In the genomic region with DNA sequence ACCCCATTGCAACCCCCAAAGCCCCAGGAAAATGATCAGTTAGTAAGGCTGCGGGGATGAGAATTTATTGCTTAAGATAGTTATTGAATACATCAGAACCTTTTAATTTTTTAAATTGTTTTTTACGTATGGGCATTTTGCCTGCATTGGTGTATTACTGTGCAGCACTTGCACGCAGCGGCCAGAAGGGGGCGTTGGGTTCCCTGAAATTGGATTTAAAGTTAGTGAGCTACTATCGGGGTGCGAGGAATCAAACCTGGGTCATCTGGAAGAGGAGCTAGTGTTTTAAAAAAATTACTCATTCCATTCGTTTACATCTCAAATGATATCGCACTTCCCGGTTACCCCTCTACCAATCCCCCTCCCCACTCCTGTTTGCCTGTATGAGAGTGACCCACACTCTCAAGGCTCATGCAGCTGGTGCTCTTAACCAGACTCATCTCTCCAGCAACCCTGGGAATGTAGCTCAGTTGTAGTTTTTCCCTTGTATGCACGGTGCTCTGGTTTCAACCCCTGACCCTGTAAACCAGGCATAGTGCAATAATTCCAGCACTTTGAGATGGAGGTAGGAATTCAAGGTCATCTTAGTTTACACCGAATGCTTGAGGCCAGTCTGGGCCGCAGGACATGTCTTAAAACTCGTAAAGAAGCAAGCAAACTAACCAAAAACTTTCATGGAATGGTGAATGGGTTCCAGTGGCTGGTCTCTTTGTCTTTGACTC, we compare ENCODE assay signal across 9 mouse cellular contexts. TPM values are rescaled to one million over a fixed set of nuclear protein-coding genes. Genes with fewer than 3 reads are reported as not detected.
DNase-seq lines count a peak whose midpoint lies in the region; ATAC-seq and TF ChIP-seq lines count a peak whose summit lies in the region.
"Had no signal": no experiment of that assay in that cellular context is flagged by ENCODE, and none has a peak within 500 bp of the region (broad histone marks: within the 10 kb centered on the region; RNA-seq: fewer than 3 reads in every experiment).

No protein-coding gene starts in this region.

- no peaks in the 10 kb centered on the region for H3K9me3 ChIP-seq in midbrain, postnatal 0 days (ENCODE audit: low read length)
- H3K9me3 ChIP-seq in midbrain, embryonic 10.5 days (replicated peaks) = no peaks in the 10 kb centered on the region
- H3K9me3 ChIP-seq in forebrain, embryonic 15.5 days = no peaks in the 10 kb centered on the region
- H3K9me3 ChIP-seq: midbrain, embryonic 13.5 days had no signal

- 61% methylated on average over 14 of the region's 14 CpGs for WGBS in midbrain, postnatal 0 days
- 57% methylated on average over 14 of the region's 14 CpGs for WGBS in midbrain, embryonic 10.5 days
- 61% methylated on average over 14 of the region's 14 CpGs for WGBS in forebrain, embryonic 15.5 days

- H3K4me3 ChIP-seq in midbrain, postnatal 0 days (ENCODE audit: low read depth, low read length) = no peak overlapping the region
- H3K4me3 ChIP-seq in midbrain, embryonic 10.5 days = no peak overlapping the region
- no peak overlapping the region for H3K4me3 ChIP-seq in bone marrow macrophage, adult 2 months (ENCODE audit: insufficient read depth, low read length)
- no peak overlapping the region for H3K4me3 ChIP-seq in forebrain, embryonic 15.5 days
- H3K4me3 ChIP-seq: midbrain, embryonic 13.5 days had no signal

- no peak for ATAC-seq in midbrain, postnatal 0 days (ENCODE audit: low FRiP score)
- ATAC-seq in forebrain, embryonic 15.5 days (replicated peaks) = no peak
- ATAC-seq: midbrain, embryonic 13.5 days had no signal

- no peak overlapping the region for H3K27ac ChIP-seq in midbrain, postnatal 0 days (ENCODE audit: low read depth, low read length)
- H3K27ac ChIP-seq in midbrain, embryonic 10.5 days (replicated peaks) = no peak overlapping the region
- no peak overlapping the region for H3K27ac ChIP-seq in bone marrow macrophage, adult 2 months (ENCODE audit: insufficient read depth, low read depth, low read length)
- no peak overlapping the region for H3K27ac ChIP-seq in forebrain, embryonic 15.5 days (replicated peaks)
- H3K27ac ChIP-seq: midbrain, embryonic 13.5 days had no signal

- H3K4me1 ChIP-seq in midbrain, postnatal 0 days (ENCODE audit: insufficient read depth, low read length) = no peaks in the 10 kb centered on the region
- peaks cover 20% of the 10 kb centered on the region for H3K4me1 ChIP-seq in midbrain, embryonic 10.5 days
- peaks cover 2% of the 10 kb centered on the region for H3K4me1 ChIP-seq in bone marrow macrophage, adult 2 months (ENCODE audit: control insufficient read depth, insufficient read depth, low read length)
- peaks cover 22% of the 10 kb centered on the region for H3K4me1 ChIP-seq in forebrain, embryonic 15.5 days

- H3K27me3 ChIP-seq in midbrain, postnatal 0 days (ENCODE audit: insufficient read depth, low read length) = no peaks in the 10 kb centered on the region
- no peaks in the 10 kb centered on the region for H3K27me3 ChIP-seq in midbrain, embryonic 10.5 days (ENCODE audit: low read depth, poor library complexity, severe bottlenecking)
- H3K27me3 ChIP-seq in forebrain, embryonic 15.5 days = no peaks in the 10 kb centered on the region
- H3K27me3 ChIP-seq: midbrain, embryonic 13.5 days had no signal

- peak; percentile 16 for DNase-seq in cerebellum, adult 9-11 months
- no peak for DNase-seq in cerebellum, adult 11 months
- DNase-seq in midbrain, postnatal 0 days (ENCODE audit: low spot score) = no peak
- DNase-seq in midbrain, embryonic 10.5 days (ENCODE audit: low spot score) = no peak
- DNase-seq in spleen, postnatal 4 days (ENCODE audit: low spot score in 2 of 2) = peak; percentile 41 to 68
- no peak for DNase-seq in gastrocnemius, postnatal 4 days (ENCODE audit: low spot score in 2 of 2)

- peak; percentile 47 for TF ChIP-seq CTCF in midbrain, postnatal 0 days (IDR thresholded peaks at IDR 0.05)
- TF ChIP-seq CTCF in bone marrow macrophage, adult 2 months (IDR thresholded peaks at IDR 0.05; ENCODE audit: low read depth, low read length) = peak; percentile 35; the same call in 1 of the 2 replicates

- H3K4me2 ChIP-seq in midbrain, postnatal 0 days (ENCODE audit: low read depth, low read length, poor library complexity, severe bottlenecking) = no peak overlapping the region
- H3K4me2 ChIP-seq in forebrain, embryonic 15.5 days (replicated peaks) = no peak overlapping the region
- H3K4me2 ChIP-seq: midbrain, embryonic 13.5 days had no signal

- H3K9ac ChIP-seq in midbrain, postnatal 0 days (replicated peaks; ENCODE audit: low read length, poor library complexity, severe bottlenecking) = no peak overlapping the region
- no peak overlapping the region for H3K9ac ChIP-seq in forebrain, embryonic 15.5 days (replicated peaks)
- H3K9ac ChIP-seq: midbrain, embryonic 13.5 days had no signal

- H3K36me3 ChIP-seq in midbrain, postnatal 0 days (ENCODE audit: insufficient read depth, low read length) = no peaks in the 10 kb centered on the region
- peaks cover 5% of the 10 kb centered on the region; the same call in 1 of the 2 replicates for H3K36me3 ChIP-seq in midbrain, embryonic 10.5 days
- no peaks in the 10 kb centered on the region for H3K36me3 ChIP-seq in forebrain, embryonic 15.5 days
- H3K36me3 ChIP-seq: midbrain, embryonic 13.5 days had no signal

- no peak for TF ChIP-seq POLR2A in bone marrow macrophage, adult 2 months (IDR thresholded peaks at IDR 0.05; ENCODE audit: borderline replicate concordance, low read depth, low read length)

RNA-seq across cellular contexts. Expression of a gene that starts 1.4 kb away (rescaled TPM):
- total RNA-seq in midbrain, postnatal 0 days (2014; rRNA removed) = 37.9 and 62.1 TPM in 2 replicates
- polyA plus RNA-seq in midbrain, postnatal 0 days (2015; fragmentation: Nextera tagmentation; extraction: Ambion mirVana) = 15.4 and 20.9 TPM in 2 replicates
- polyA plus RNA-seq in midbrain, embryonic 10.5 days (2016; fragmentation: Nextera tagmentation; extraction: Ambion mirVana) = 11.7 and 15.9 TPM in 2 replicates
- 38.7 and 40.5 TPM in 2 replicates for polyA plus RNA-seq in bone marrow macrophage, adult 2 months (2012; ENCODE audit: insufficient read depth, insufficient read length, missing spikeins)
- 15.2 and 16.2 TPM in 2 replicates for polyA plus RNA-seq in forebrain, embryonic 15.5 days (2015; fragmentation: Nextera tagmentation; extraction: Ambion mirVana)
- 100 to 1,000 TPM in 1 of 2 experiments, 10 to 100 TPM in 1; 95.3 to 106 TPM for total RNA-seq in gastrocnemius, postnatal 4 days (2021)

RNA-seq across cellular contexts. Expression of a gene that starts 10.2 kb away (rescaled TPM):
- 8.6 and 10.2 TPM in 2 replicates for total RNA-seq in midbrain, postnatal 0 days (2014; rRNA removed)
- polyA plus RNA-seq in midbrain, postnatal 0 days (2015; fragmentation: Nextera tagmentation; extraction: Ambion mirVana) = 30.4 and 34.1 TPM in 2 replicates
- polyA plus RNA-seq in midbrain, embryonic 10.5 days (2016; fragmentation: Nextera tagmentation; extraction: Ambion mirVana) = 43.4 and 44.7 TPM in 2 replicates
- polyA plus RNA-seq in bone marrow macrophage, adult 2 months (2012; ENCODE audit: insufficient read depth, insufficient read length, missing spikeins) = 19.4 and 20.0 TPM in 2 replicates
- polyA plus RNA-seq in forebrain, embryonic 15.5 days (2015; fragmentation: Nextera tagmentation; extraction: Ambion mirVana) = 27.2 and 34.6 TPM in 2 replicates
- total RNA-seq in gastrocnemius, postnatal 4 days (2021) = 10 to 100 TPM; 14.3 to 14.8 TPM

RNA-seq across cellular contexts. Expression of a gene that starts 34.3 kb away (rescaled TPM):
- total RNA-seq in midbrain, postnatal 0 days (2014; rRNA removed) = 51.3 and 64.1 TPM in 2 replicates
- 260 and 285 TPM in 2 replicates for polyA plus RNA-seq in midbrain, postnatal 0 days (2015; fragmentation: Nextera tagmentation; extraction: Ambion mirVana)
- 354 and 383 TPM in 2 replicates for polyA plus RNA-seq in midbrain, embryonic 10.5 days (2016; fragmentation: Nextera tagmentation; extraction: Ambion mirVana)
- 211 and 236 TPM in 2 replicates for polyA plus RNA-seq in bone marrow macrophage, adult 2 months (2012; ENCODE audit: insufficient read depth, insufficient read length, missing spikeins)
- polyA plus RNA-seq in forebrain, embryonic 15.5 days (2015; fragmentation: Nextera tagmentation; extraction: Ambion mirVana) = 299 and 312 TPM in 2 replicates
- total RNA-seq in gastrocnemius, postnatal 4 days (2021) = 100 to 1,000 TPM; 123 to 143 TPM

Comparison
In these comparisons a context has a peak if more than half of its experiments do, and no peak if none do; other contexts are left out.
1. DNase-seq: peak in cerebellum, adult 9-11 months (single experiment) and spleen, postnatal 4 days (2 of 2); none in cerebellum, adult 11 months (single experiment), midbrain, postnatal 0 days (single experiment), midbrain, embryonic 10.5 days (single experiment) and gastrocnemius, postnatal 4 days (0 of 2).